Mouse (Mus musculus): Measurements from ENCODE around the gene Eng.

Eng gene

DNA sequence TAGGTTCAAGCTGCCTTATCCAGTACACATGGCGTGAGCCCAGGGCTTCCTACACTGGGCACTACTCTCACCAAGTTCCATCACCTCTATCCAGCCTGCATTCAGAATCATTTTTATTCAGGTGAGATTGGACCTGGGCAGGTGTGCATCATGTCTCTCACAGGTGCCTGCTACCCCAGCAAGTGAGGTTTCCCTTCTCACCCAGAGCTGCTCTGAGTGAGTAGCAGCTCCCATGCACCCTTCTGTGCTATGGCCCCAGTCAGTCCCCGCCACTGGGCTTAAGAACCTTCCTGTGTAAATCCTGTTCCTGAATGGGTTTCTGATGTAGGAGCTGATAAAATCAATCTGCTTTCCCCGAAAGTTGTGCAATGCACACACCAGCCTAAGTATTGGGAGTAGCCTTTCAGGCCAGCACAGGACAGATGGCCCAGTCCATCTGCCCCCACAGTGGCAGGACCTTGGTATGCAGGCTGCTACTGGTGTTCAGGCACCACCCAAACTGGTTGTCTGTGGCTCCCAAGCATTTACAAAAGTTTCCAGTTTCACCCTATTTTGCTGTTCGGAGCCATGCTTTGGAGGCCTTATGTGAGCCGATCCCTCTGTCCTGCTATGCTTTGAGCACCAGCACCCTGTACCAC, 22.2 kb upstream of the Eng start:
- DNase-seq: no peak

GRCm38 (mm10) chr2:32625212-32625872, 21.1 kb upstream of the Eng start:
- DNase-seq: no peak

- no peak for DNase-seq
Observed at GRCm38 (mm10) chr2:32625873-32626694, 20.3 kb upstream of the Eng start.

- no peak for DNase-seq
Observed at GRCm38 (mm10) chr2:32627266-32628043, 18.9 kb upstream of the Eng start.

GRCm38 (mm10) chr2:32628044-32628550, 18.3 kb upstream of the Eng start:
- no peak for DNase-seq

- DNase-seq: no peak
Observed at GRCm38 (mm10) chr2:32628729-32629128, 17.7 kb upstream of the Eng start.

DNA sequence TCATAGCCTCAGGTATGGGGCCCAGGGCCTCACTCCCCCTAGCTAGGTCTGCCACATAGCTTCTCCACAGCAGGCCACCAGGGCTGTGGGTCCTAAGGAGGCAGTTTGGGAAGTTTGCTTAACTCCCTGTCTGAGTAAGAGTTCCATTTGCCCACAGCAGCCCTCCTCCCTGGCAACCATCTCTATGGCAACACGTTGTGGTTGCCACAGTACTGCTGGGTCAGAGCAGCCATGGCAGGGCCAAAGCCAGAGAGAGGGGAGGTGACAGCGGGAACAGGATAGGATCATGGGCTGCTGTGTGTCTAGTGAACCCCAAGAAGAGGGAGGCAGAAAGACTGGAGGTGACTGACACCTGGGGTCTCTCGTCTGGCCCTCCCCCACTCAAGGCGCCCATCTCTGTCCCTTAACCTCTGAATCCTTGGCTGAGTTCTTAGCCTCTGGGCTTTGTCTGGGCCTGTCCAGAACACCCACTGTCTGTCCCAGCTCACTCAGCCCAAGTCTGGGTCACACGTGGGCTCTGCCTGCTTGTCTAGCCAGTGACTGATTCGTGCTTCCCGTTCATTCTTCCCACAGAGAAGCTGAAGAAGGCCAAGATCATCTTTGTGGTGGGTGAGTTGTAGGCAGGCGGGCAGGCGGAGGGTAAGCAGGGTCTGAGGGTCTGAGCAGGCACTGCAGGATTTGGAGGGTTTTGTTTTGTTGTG, 17.0 kb upstream of the Eng start:
- DNase-seq: no peak

GRCm38 (mm10) chr2:32630036-32630435, 16.4 kb upstream of the Eng start:
- no peak for DNase-seq

DNA sequence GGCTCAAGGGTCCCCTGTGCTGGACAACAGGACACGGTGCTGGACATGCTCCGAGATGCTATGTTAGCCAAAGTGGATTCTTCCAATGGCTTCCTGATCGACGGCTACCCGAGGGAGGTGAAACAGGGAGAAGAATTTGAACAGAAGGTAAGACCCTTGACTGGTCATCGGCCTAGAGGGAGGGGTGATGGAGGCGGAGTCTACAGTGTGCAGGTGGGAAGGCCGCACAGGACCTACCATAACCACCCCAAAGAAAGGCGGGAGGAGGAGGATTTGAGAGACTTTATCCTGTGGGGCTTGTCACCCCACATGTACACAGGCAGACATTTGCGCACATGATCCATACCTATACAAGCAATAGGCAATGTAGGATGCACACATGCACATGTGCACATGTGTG, 15.3 kb upstream of the Eng start:
- no peak for DNase-seq

DNA sequence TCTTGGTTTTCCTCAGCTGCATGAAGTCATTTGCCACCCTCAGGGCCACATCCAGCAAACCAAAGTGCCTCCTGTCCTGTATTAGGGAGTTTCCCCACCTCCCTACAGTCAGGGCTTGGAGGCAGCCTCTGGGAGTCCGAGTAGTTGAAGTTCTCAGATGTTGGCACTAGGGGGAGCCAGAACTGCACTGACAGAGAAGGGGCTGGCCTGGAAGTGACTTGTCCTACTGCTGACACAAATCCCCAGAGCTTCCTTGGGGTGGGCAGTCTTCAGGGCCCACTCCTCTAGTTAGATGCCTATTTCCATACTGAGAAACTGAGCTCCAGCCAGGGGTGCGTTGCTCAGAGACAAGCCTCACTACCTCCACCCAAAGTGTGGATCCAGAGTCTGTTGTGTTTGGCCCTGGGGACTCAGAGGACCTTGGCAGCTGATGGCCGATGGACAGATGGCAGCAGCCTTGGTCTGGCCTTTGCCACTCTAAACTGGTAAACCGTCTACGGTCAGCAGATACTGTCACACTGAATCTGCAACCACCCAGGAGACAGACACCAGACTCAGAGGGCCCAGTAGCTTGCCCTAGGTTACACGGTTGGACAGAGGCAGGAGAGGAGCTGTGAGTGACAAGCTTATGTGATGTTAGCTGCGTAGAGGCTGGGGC, 14.5 kb upstream of the Eng start:
- DNase-seq: peak; percentile 86 to 87

DNA sequence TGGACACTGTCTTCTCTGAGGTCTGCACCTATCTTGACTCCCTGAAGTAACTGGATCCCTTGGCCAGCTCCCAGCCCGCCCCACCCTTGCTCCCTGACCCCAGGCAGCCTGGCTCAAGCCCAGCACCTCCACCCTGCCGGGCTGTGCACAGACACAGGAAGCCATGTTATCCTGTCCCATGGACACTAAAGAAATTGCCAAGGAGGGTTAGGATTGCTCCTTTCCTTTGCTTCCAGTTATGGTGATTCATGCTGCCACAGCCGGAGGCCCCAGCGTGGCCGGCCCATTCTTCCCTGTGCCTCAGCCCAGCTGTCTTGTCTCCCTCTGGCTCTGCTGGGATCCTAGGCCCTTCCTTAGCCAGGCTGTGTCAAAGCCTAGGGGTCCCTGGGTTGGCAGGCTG, 12.7 kb upstream of the Eng start:
- DNase-seq: no peak

- no peak for DNase-seq
Observed at GRCm38 (mm10) chr2:32634277-32635105, 11.9 kb upstream of the Eng start.

DNA sequence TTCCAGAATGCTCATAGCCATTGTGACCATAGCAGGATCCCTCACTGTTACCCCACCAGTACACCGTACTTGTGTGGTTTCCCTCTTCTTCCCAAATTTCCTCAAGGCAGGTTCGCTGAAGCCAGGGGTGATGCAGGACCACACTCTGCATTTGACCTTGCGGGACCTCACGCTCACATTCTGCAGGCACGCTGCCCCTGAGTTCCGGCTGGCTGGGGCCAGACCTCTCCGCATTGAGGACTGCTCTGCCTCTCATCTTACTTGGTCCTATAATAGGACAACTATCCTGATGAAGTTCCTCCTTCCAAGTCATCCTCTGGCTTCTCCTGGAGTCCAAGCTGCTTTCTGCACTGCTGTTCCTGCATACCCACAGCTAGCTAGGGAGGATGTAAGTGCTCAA, 9.8 kb upstream of the Eng start:
- DNase-seq: no peak

DNA sequence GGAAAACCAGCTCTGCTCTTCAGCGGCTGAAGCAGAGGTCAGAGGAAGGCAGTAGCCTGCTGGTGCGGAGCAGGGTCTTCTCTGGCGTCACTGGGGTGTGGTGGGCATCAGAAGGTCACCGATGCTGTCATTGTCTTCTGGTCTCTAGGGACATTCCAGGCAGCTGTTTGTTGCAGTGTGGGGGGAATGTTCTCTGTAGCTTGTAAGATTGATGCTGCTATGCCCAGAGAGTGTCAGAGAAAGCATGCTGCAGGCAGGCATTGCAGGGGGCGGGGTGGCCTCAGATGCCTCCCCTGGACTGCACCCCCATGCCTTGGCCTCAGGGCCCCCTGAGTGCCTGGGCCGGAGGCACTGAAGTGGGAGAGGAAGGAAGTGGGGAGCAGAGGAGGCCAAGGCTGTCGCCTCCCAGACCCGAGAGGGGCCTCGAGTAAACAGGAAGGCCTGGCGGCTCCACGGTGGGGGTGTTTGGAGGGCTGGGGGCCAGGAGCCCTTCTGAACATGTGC, 8.6 kb upstream of the Eng start:
- DNase-seq: peak; percentile 73

GRCm38 (mm10) chr2:32639632-32640031, 6.8 kb upstream of the Eng start:
- no peak for DNase-seq

GRCm38 (mm10) chr2:32640550-32641051, 5.8 kb upstream of the Eng start:
- no peak for DNase-seq

DNA sequence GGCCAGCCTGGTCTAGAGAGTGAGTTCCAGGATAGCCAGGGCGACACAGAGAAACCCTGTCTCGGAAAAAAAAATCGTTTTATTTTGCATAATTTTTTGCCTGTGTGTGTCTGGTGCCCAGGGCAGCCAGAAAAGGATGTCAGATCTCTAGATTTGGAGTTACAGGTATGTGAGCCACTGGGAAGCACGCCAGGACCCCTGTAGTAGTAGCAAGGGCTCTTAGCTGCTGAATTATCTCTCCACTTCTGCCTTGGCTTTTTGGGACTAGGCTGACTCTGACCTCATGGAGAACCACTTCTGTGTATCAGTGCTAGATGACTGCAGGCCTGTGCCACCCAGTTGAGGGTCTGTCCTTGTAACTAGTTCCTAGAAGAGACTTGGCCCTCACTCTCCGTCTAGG, 4.6 kb upstream of the Eng start:
- no peak for DNase-seq

- no peak for DNase-seq
Observed at GRCm38 (mm10) chr2:32642813-32643212, 3.6 kb upstream of the Eng start.

DNA sequence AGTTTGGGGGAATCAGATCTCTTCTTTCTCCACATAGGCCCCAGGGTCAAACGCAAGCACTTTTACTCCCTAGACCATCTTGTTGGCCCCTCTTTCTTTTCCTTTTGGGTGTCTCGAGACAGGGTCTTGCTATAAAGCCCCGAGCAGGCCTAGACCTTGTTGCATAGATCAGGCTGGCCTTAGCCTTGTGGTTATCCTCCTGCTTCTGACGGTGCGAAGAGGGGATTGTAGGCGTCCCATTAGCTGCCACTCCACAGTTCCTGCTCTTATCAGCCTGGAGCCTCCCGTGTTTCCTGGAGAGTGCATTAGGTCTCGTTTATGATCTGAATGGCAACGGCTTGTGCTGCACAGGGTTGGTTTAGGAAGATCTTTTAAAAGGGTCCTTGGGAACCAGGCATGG, 2.3 kb upstream of the Eng start:
- DNase-seq: no peak

DNA sequence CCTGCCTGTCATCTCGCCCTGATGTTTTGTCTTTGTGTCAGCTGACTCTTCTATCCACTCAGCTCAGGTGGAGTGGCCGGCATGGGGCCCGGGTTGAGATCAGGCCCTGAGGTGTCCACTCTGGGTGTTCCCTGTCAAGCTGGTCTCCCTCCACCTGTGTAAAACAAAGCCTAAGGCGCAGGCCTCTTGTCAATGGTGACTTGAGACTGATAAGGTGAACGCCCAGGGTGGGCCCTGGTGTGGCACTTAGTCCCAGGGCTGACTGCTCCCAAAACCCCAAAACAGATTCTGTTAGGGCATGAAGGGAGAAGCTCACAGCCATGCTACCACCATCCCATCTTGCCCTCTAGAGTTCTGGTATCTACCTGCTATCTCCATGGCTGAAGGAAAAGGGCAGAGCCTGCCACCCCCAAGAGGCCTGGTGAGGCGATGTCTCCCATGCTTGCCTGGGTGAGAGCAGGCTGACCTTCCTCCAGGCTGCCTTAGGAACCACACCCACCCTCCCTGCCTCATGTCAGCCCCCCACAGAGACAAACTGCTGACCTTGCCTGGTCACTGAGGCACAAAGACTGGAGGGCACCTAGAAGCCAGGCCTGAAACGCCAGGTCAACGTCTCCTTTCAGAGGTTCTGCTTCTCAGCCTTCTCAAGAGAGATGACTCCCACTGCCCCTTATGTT, 1.5 kb upstream of the Eng start:
- DNase-seq: no peak

All from B cell, adult 2 months (primary cell).